Mouse (Mus musculus): Measurements from ENCODE around the gene Psmd8. TPM values are rescaled to one million over a fixed set of nuclear protein-coding genes. Genes with fewer than 3 reads are reported as not detected.

Psmd8 gene
- total and polyA plus RNA-seq, 2 experiments from 2014 or later: 292 to 329 TPM

DNA sequence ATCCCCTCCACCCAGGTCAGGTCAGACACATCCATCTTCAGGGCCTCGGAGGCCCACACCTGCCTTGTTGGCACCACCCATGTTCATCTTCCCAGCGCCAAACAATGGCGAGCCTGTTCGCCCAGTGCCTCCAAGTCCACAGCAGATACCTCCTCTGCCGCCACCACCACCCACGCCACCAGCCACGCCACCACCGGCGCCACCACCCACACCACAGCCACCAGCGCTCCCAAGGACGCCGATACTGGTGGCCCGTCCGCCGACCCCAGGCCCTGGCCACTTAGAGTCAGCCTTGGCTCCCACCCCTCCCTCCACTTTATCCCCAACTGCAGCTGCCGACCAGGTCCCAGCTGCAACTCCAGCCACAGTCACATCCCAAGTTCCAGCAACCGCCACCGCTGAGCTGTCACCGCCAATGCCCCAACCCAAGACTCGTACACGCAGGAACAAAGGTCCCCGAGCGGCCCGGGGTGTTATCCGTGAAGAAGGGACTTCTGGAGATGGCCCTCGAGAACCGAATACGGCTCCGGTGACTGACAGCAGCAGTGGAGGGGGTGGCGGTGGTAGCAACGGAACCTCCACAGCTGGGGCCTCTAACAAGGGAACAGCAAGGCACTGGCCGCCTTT, 8.0 kb downstream of the Psmd8 start:
- Histone ChIP-seq H3K36me3 (ENCODE audit: insufficient read depth, low read length) (peaks cover 39% of the 10 kb centered on the region), H3K27me3 (ENCODE audit: insufficient read depth, low read length) (peaks cover 25% of the 10 kb centered on the region), H3K9ac (replicated peaks; ENCODE audit: low read length, poor library complexity, severe bottlenecking) (no peak overlapping the region), H3K4me2 (ENCODE audit: low read depth, low read length, poor library complexity, severe bottlenecking) (no peak overlapping the region), H3K4me1 (ENCODE audit: insufficient read depth, low read length) (peaks cover 8% of the 10 kb centered on the region; the same call in 1 of the 2 replicates), H3K4me3 (ENCODE audit: low read depth, low read length) (peak overlapping the region; percentile 77; the same call in 1 of the 2 replicates), H3K27ac (ENCODE audit: low read depth, low read length) (no peak overlapping the region), H3K9me3 (ENCODE audit: low read length) (no peaks in the 10 kb centered on the region)
- no peak for TF ChIP-seq CTCF (IDR thresholded peaks at IDR 0.05)
- WGBS: 43% methylated on average over 32 of the region's 32 CpGs
- no peak for DNase-seq (ENCODE audit: low spot score)
- no peak for ATAC-seq (ENCODE audit: low FRiP score)

DNA sequence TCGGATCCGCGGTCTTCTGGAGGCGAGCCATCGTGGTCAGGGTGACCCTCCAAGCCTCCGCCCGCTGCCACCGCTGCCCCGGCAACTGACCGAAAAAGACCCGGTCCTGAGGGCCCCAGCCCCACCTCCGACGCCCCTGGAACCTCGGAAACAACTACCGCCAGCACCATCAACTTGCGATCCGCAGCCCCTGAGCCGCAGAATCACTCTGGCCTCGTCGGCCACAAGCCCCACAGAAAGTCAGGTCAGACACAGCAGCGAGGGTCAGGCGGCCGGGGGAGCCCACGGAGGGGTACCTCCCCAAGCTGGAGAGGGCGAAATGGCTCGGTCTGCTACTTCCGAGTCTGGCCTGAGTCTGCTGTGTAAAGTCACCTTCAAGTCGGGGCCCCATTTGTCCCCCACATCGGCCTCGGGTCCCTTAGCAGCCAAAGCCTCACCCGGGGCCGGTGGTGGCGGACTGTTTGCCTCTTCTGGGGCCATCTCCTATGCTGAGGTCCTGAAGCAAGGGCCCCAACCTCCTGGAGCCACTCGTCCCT, 8.9 kb downstream of the Psmd8 start:
- Histone ChIP-seq H3K4me1 (ENCODE audit: insufficient read depth, low read length) (peaks cover 11% of the 10 kb centered on the region; the same call in 1 of the 2 replicates), H3K9me3 (ENCODE audit: low read length) (no peaks in the 10 kb centered on the region), H3K27ac (ENCODE audit: low read depth, low read length) (no peak overlapping the region), H3K4me2 (ENCODE audit: low read depth, low read length, poor library complexity, severe bottlenecking) (peak overlapping the region; percentile 71), H3K27me3 (ENCODE audit: insufficient read depth, low read length) (peaks cover 25% of the 10 kb centered on the region), H3K36me3 (ENCODE audit: insufficient read depth, low read length) (peaks cover 39% of the 10 kb centered on the region), H3K9ac (replicated peaks; ENCODE audit: low read length, poor library complexity, severe bottlenecking) (no peak overlapping the region), H3K4me3 (ENCODE audit: low read depth, low read length) (peak overlapping the region; percentile 77; the same call in 1 of the 2 replicates)
- 10% methylated on average over 29 of the region's 34 CpGs for WGBS
- DNase-seq (ENCODE audit: low spot score) (no peak), ATAC-seq (ENCODE audit: low FRiP score) (no peak)
- TF ChIP-seq CTCF (IDR thresholded peaks at IDR 0.05): no peak

DNA sequence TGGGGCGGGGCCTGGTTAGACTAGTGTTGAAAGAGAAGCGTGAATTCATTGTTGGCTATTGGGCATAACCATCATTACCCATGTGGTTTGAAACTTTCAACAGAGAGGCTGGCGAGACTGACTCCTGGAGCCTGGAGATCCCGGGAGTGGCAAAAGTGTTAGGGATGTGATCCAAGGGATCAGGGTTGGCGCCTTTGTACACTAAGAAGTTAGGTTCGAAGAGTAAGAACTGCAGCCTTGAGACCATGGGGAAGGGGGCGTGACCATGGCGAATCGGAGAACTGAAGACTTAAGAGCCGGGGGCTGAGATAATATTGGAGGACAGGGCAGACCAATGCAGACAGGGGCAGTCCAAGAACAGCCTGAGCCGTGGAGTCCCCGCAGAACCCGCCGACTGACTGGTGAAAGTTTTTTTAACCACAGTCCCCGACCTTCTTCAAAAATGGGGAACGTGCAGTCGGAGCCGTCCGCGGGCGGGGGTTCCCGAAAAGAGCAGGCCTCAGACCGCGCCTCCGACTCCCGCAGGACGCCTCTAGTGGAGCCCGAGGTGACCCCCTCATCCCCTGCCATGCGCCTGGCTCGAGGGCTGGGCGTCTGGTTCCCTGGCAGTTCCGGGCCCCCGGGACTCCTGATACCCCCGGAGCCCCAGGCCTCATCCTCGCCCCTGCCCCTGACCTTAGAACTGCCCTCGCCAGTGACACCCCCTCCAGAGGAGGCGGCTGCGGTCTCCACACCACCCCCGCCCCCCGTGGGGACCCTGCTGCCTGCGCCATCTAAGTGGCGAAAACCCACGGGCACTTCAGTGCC, 9.5 kb downstream of the Psmd8 start:
- Histone ChIP-seq H3K4me2 (ENCODE audit: low read depth, low read length, poor library complexity, severe bottlenecking) (peak overlapping the region; percentile 71), H3K9me3 (ENCODE audit: low read length) (no peaks in the 10 kb centered on the region), H3K27me3 (ENCODE audit: insufficient read depth, low read length) (peaks cover 25% of the 10 kb centered on the region), H3K4me3 (ENCODE audit: low read depth, low read length) (peak overlapping the region; percentile 77), H3K4me1 (ENCODE audit: insufficient read depth, low read length) (peaks cover 11% of the 10 kb centered on the region; the same call in 1 of the 2 replicates), H3K27ac (ENCODE audit: low read depth, low read length) (no peak overlapping the region), H3K36me3 (ENCODE audit: insufficient read depth, low read length) (peaks cover 36% of the 10 kb centered on the region), H3K9ac (replicated peaks; ENCODE audit: low read length, poor library complexity, severe bottlenecking) (no peak overlapping the region)
- ATAC-seq (ENCODE audit: low FRiP score) (no peak), DNase-seq (ENCODE audit: low spot score) (no peak)
- WGBS: 2% methylated on average over 43 of the region's 43 CpGs
- no peak for TF ChIP-seq CTCF (IDR thresholded peaks at IDR 0.05)

DNA sequence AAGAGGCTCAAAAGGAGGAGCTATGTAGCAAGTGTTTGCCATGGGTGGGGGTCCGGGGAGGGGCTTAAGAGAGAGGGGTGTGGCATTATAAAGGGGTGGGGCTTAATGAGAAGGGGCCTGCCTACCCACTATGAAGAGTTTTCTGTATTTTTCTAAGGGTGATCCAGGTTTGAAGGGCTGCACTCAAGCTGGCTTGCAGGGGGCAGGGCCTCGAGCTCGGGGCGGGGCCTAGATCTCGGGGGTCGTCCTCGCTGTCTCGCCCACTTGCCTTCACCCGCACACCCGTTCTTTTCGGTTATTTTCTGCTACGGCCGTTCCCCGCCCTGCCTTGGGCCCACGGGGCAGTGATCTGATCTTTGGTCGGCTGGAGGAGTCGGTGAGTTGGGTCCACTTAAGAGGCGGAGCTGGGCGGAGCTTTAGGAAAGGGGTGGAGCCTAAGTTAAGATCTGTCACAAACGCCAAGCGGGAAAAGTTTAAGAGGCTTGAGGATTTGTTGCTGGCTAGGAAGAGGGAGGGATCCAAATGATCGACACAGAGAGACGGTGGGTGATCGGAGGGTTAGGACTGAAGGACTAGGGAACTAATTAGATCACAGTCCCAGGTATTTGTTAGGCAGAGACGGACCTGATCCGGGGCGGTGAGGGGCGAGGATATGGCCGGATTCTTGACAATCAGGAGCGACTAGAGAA, 10.3 kb downstream of the Psmd8 start, which contains the start of the genes Ggn and Spred3:
Gene Ggn, plus strand, starts transcription at position 145 of the 689 bp plus-strand sequence.
Gene Spred3, minus strand, starts transcription at position 346 of the 689 bp plus-strand sequence.
- H3K36me3 ChIP-seq (ENCODE audit: insufficient read depth, low read length): peaks cover 29% of the 10 kb centered on the region
- DNase-seq (ENCODE audit: low spot score) (peak; percentile 77), ATAC-seq (ENCODE audit: low FRiP score) (peak; percentile 65)
- peaks cover 25% of the 10 kb centered on the region for H3K27me3 ChIP-seq (ENCODE audit: insufficient read depth, low read length)
- peak within 1 kb of the TSS; percentile 89 for H3K27ac ChIP-seq (ENCODE audit: low read depth, low read length)
- peaks cover 11% of the 10 kb centered on the region; the same call in 1 of the 2 replicates for H3K4me1 ChIP-seq (ENCODE audit: insufficient read depth, low read length)
- no peak for TF ChIP-seq CTCF (IDR thresholded peaks at IDR 0.05)
- peak within 1 kb of the TSS; percentile 86 for H3K9ac ChIP-seq (replicated peaks; ENCODE audit: low read length, poor library complexity, severe bottlenecking)
- H3K4me2 ChIP-seq (ENCODE audit: low read depth, low read length, poor library complexity, severe bottlenecking): peak within 1 kb of the TSS; percentile 71
- H3K9me3 ChIP-seq (ENCODE audit: low read length): no peaks in the 10 kb centered on the region
- 1% methylated on average over 30 of the region's 30 CpGs for WGBS
- peak within 1 kb of the TSS; percentile 77 for H3K4me3 ChIP-seq (ENCODE audit: low read depth, low read length)

DNA sequence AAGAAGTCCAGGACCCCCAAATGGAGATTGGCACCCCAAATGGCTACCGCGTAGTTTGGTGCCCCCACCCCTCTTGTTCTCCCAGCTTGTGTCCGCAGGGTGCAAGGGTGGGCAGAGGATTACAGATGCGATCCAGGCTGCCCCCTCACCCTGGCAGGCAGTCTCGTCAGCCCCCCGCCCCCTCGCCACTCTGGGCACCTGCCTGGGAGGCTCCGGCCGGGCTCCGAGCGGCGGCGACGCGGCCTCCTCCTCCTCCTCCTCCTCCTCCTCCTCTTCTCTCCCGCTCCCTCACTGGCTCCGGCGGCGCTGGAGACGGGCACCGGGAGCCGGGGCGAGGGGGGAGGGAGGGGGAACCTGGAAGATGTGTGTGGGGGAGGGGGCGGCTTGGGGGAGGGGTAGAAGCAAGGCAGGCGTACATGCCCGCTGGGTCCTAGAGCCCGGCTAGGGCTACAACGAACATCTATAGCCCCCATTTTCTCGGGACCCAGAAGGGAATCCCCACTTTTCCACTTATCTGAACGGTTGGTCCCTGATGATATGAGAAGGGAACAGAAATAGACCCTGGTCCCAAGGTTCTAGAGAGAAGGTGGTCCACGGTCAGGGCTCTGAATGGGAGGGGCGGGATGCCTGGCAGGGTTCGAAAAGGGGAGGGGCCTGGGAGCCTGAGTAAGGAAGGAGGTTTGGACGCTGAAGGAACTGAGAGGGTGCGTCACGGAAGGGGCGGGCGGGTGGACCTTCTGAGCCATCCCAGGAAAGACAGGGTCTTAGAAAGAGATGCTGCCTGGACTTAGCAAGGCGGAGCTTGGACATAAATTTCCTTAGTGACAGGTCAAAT, 11.1 kb downstream of the Psmd8 start:
- DNase-seq (ENCODE audit: low spot score): peak; percentile 92
- Histone ChIP-seq H3K27me3 (ENCODE audit: insufficient read depth, low read length) (peaks cover 25% of the 10 kb centered on the region), H3K4me1 (ENCODE audit: insufficient read depth, low read length) (peaks cover 11% of the 10 kb centered on the region; the same call in 1 of the 2 replicates), H3K4me3 (ENCODE audit: low read depth, low read length) (peak overlapping the region; percentile 77), H3K9ac (replicated peaks; ENCODE audit: low read length, poor library complexity, severe bottlenecking) (peak overlapping the region; percentile 86), H3K27ac (ENCODE audit: low read depth, low read length) (peak overlapping the region; percentile 89), H3K36me3 (ENCODE audit: insufficient read depth, low read length) (peaks cover 30% of the 10 kb centered on the region), H3K4me2 (ENCODE audit: low read depth, low read length, poor library complexity, severe bottlenecking) (peak overlapping the region; percentile 71), H3K9me3 (ENCODE audit: low read length) (no peaks in the 10 kb centered on the region)
- WGBS: 1% methylated on average over 35 of the region's 39 CpGs
- TF ChIP-seq CTCF (IDR thresholded peaks at IDR 0.05): no peak
- peak; percentile 83 for ATAC-seq (ENCODE audit: low FRiP score)

Data from midbrain, postnatal 0 days (tissue).